Mouse (Mus musculus) bone marrow macrophage, adult 2 months (primary cell): ENCODE data around the gene Il17rd.

ENCODE experiments used
- CTCF ChIP-seq: IDR thresholded peaks from 2 replicates; pipeline ENCODE4 v1.5.1; 2012; ENCODE audit warnings: low read depth, mild to moderate bottlenecking, low read length, moderate library complexity
- POLR2A ChIP-seq: IDR thresholded peaks from 2 replicates; pipeline ENCODE4 v1.6.1; 2012; ENCODE audit warnings: mild to moderate bottlenecking, low read depth, low read length, borderline replicate concordance

GRCm38 (mm10) chr14:27105731-27106457 is 67.2 kb downstream of the Il17rd start:
- TF ChIP-seq CTCF, result no peak
- no peak for TF ChIP-seq POLR2A
